Mouse (Mus musculus) midbrain, embryonic 11.5 days (tissue): Measurements from ENCODE around the gene Plekhg3. TPM values are rescaled to one million over a fixed set of nuclear protein-coding genes. Genes with fewer than 3 reads are reported as not detected.
A peak's percentile ranks its signal among the peaks of the same experiment; 100 is the strongest.

Experiments
- ATAC-seq: fragments of 200-750 bp; cut with Nextera tagmentation; 2 replicates; pipeline ENCODE4 v1.8.0; 2017; ENCODE audit warnings: moderate TSS enrichment, moderate library complexity; ENCODE audit not compliant: low FRiP score
- DNase-seq: peaks from one replicate; pipeline ENCODE4 v3.0.0; 2015; ENCODE audit warnings: low spot score; ENCODE audit errors: missing footprints
- H3K27ac ChIP-seq: fragments of 300-500 bp; sonication (generic); 2 replicates; pipeline ENCODE4 v1.5.1; 2014; ENCODE audit warnings: low read depth, low read length
- H3K27me3 ChIP-seq: fragments of 300-500 bp; sonication (generic); 2 replicates; pipeline ENCODE4 v1.6.1; 2014; ENCODE audit warnings: mild to moderate bottlenecking, low read length, moderate library complexity, mixed read lengths; ENCODE audit not compliant: control insufficient read depth, insufficient read depth
- H3K36me3 ChIP-seq: fragments of 300-500 bp; sonication (generic); 2 replicates; pipeline ENCODE4 v1.6.1; 2014; ENCODE audit warnings: mild to moderate bottlenecking, low read length, moderate library complexity, mixed read lengths; ENCODE audit not compliant: control insufficient read depth, insufficient read depth
- H3K4me1 ChIP-seq: fragments of 300-500 bp; sonication (generic); 2 replicates; pipeline ENCODE4 v1.6.1; 2014; ENCODE audit warnings: low read length; ENCODE audit not compliant: control insufficient read depth, insufficient read depth
- H3K4me2 ChIP-seq: fragments of 300-500 bp; sonication (generic); 2 replicates; pipeline ENCODE4 v1.6.1; 2014; ENCODE audit warnings: mild to moderate bottlenecking, moderate library complexity
- H3K4me3 ChIP-seq: fragments of 300-500 bp; sonication (generic); 2 replicates; pipeline ENCODE4 v1.5.1; 2014; ENCODE audit warnings: low read depth, low read length
- H3K9ac ChIP-seq: fragments of 300-500 bp; sonication (generic); 2 replicates; pipeline ENCODE4 v1.6.1; 2014; ENCODE audit warnings: low read length
- H3K9me3 ChIP-seq: fragments of 300-500 bp; sonication (generic); 2 replicates; pipeline ENCODE4 v1.6.1; 2016; ENCODE audit warnings: low read length; ENCODE audit not compliant: control insufficient read depth
- WGBS: fragments of 180-500 bp; shearing (Covaris S2); extraction: QIAGEN DNeasy Blood & Tissue Kit; methylation state at CpG from one replicate; pipeline ENCODE4 v1.1.7; 2014; 5-methylcytosine and 5-hydroxymethylcytosine counted together
- polyA plus RNA-seq: library from polyadenylated mRNA; unstranded; fragments of >200 nt; fragmentation: Nextera tagmentation; extraction: Ambion mirVana; gene quantifications from 2 replicates; pipeline ENCODE4 v1.2.1, GENCODE M21; 2014

Gene Plekhg3
- polyA plus RNA-seq, 1 experiment from 2014 or later, result 1.3 TPM

- no peak overlapping the region for H3K4me3 ChIP-seq
- no peak overlapping the region for H3K9ac ChIP-seq
- H3K4me1 ChIP-seq, result no peaks in the 10 kb centered on the region
- no peak overlapping the region for H3K27ac ChIP-seq
- no peaks in the 10 kb centered on the region for H3K27me3 ChIP-seq
- no peak for ATAC-seq
- no peaks in the 10 kb centered on the region for H3K36me3 ChIP-seq
- no peaks in the 10 kb centered on the region for H3K9me3 ChIP-seq
- peak; percentile 47 for DNase-seq
- WGBS, result 86% methylated on average over 11 of the region's 11 CpGs
- no peak overlapping the region for H3K4me2 ChIP-seq
Measured at GRCm38 (mm10) chr12:76608241-76608640, 77.5 kb downstream of the Plekhg3 start.

GRCm38 (mm10) chr12:76608997-76609565 is 78.4 kb downstream of the Plekhg3 start:
- Histone ChIP-seq H3K4me3 (no peak overlapping the region), H3K9ac (no peak overlapping the region), H3K36me3 (no peaks in the 10 kb centered on the region), H3K9me3 (no peaks in the 10 kb centered on the region), H3K4me2 (no peak overlapping the region), H3K27ac (no peak overlapping the region), H3K27me3 (no peaks in the 10 kb centered on the region), H3K4me1 (no peaks in the 10 kb centered on the region)
- ATAC-seq (no peak), DNase-seq (peak; percentile 47)
- WGBS, result 82% methylated on average over 15 of the region's 15 CpGs

GRCm38 (mm10) chr12:76612621-76613020 is 81.9 kb downstream of the Plekhg3 start:
- no peak for DNase-seq
- Histone ChIP-seq H3K36me3 (no peaks in the 10 kb centered on the region), H3K27ac (no peak overlapping the region), H3K27me3 (no peaks in the 10 kb centered on the region), H3K4me1 (no peaks in the 10 kb centered on the region), H3K4me3 (no peak overlapping the region), H3K4me2 (no peak overlapping the region), H3K9ac (no peak overlapping the region), H3K9me3 (no peaks in the 10 kb centered on the region)
- WGBS, result 88% methylated on average over 12 of the region's 12 CpGs
- ATAC-seq, result no peak

GRCm38 (mm10) chr12:76614868-76615579 is 84.3 kb downstream of the Plekhg3 start:
- Histone ChIP-seq H3K36me3 (no peaks in the 10 kb centered on the region), H3K9ac (no peak overlapping the region), H3K4me2 (no peak overlapping the region), H3K27ac (no peak overlapping the region), H3K4me3 (no peak overlapping the region), H3K9me3 (no peaks in the 10 kb centered on the region), H3K27me3 (no peaks in the 10 kb centered on the region), H3K4me1 (no peaks in the 10 kb centered on the region)
- ATAC-seq (no peak), DNase-seq (peak; percentile 51)
- WGBS, result 84% methylated on average over 12 of the region's 12 CpGs

- no peak overlapping the region for H3K4me2 ChIP-seq
- no peaks in the 10 kb centered on the region for H3K9me3 ChIP-seq
- no peak overlapping the region for H3K4me3 ChIP-seq
- peak; percentile 79 for DNase-seq
- H3K9ac ChIP-seq, result no peak overlapping the region
- H3K4me1 ChIP-seq, result no peaks in the 10 kb centered on the region
- H3K36me3 ChIP-seq, result no peaks in the 10 kb centered on the region
- H3K27me3 ChIP-seq, result no peaks in the 10 kb centered on the region
- no peak overlapping the region for H3K27ac ChIP-seq
- WGBS, result 84% methylated on average over 4 of the region's 4 CpGs
- no peak for ATAC-seq
Measured at GRCm38 (mm10) chr12:76615580-76615937, 84.9 kb downstream of the Plekhg3 start.

- WGBS, result 83% methylated on average over 4 of the region's 4 CpGs
- ATAC-seq (no peak), DNase-seq (no peak)
- no peak overlapping the region for H3K4me2 ChIP-seq
- no peak overlapping the region for H3K9ac ChIP-seq
- no peak overlapping the region for H3K4me3 ChIP-seq
- no peaks in the 10 kb centered on the region for H3K27me3 ChIP-seq
- no peak overlapping the region for H3K27ac ChIP-seq
- no peaks in the 10 kb centered on the region for H3K4me1 ChIP-seq
- no peaks in the 10 kb centered on the region for H3K36me3 ChIP-seq
- no peaks in the 10 kb centered on the region for H3K9me3 ChIP-seq
Measured at GRCm38 (mm10) chr12:76618175-76618574, 87.5 kb downstream of the Plekhg3 start.

- 52% methylated on average over 5 of the region's 5 CpGs for WGBS
- no peak for ATAC-seq
- H3K36me3 ChIP-seq, result no peaks in the 10 kb centered on the region
Measured at GRCm38 (mm10) chr12:76619847-76620246, 89.2 kb downstream of the Plekhg3 start.

GRCm38 (mm10) chr12:76623374-76623773 is 92.7 kb downstream of the Plekhg3 start:
- H3K36me3 ChIP-seq, result no peaks in the 10 kb centered on the region
- no peaks in the 10 kb centered on the region for H3K9me3 ChIP-seq
- H3K27ac ChIP-seq, result no peak overlapping the region
- no peak overlapping the region for H3K9ac ChIP-seq
- WGBS, result 81% methylated on average over 6 of the region's 6 CpGs
- H3K4me2 ChIP-seq, result no peak overlapping the region
- no peak overlapping the region for H3K4me3 ChIP-seq
- ATAC-seq, result no peak
- H3K4me1 ChIP-seq, result no peaks in the 10 kb centered on the region
- H3K27me3 ChIP-seq, result no peaks in the 10 kb centered on the region
- DNase-seq, result peak; percentile 62

More at GRCm38 (mm10) chr12:76619847-76620246, 89.2 kb downstream of the Plekhg3 start:
- no peak overlapping the region for H3K4me3 ChIP-seq
- no peak overlapping the region for H3K27ac ChIP-seq
- DNase-seq, result peak; percentile 72
- no peaks in the 10 kb centered on the region for H3K27me3 ChIP-seq
- H3K9ac ChIP-seq, result no peak overlapping the region
- no peaks in the 10 kb centered on the region for H3K4me1 ChIP-seq
- no peaks in the 10 kb centered on the region for H3K9me3 ChIP-seq
- H3K4me2 ChIP-seq, result no peak overlapping the region
